Mouse (Mus musculus): ENCODE measurements around the gene Trpc3. TPM values are rescaled to one million over a fixed set of nuclear protein-coding genes. Genes with fewer than 3 reads are reported as not detected.
A peak's percentile ranks its signal among the peaks of the same experiment; 100 is the strongest.
"Not testable (repeated sequence)": the region's sequence is repeated elsewhere in the genome, so short reads cannot be mapped to it uniquely, and the experiment has no call there.

The Trpc3 gene
- polyA plus RNA-seq, 1 experiment = 0.87 TPM

DNA sequence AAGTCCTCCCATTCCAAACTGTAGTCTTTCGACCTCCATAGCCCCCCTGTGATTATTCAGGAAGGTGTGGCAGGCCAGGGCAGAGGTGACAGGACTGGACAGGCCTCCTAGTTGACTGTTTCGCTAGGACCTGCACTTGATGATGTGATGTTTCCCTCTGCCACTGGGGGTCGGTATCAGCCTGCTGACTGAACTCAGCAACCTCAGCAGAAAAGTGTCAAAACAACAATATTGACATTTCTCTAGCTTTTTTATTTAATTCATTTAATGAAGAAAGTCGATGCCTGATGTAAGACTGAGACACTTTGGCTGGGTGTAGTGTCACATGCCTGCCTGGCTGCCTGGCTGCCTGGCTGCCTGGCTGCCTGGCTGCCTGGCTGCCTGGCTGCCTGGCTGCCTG lies 54.5 kb downstream of the Trpc3 start:
- Histone ChIP-seq H3K4me1 (ENCODE audit: control insufficient read depth, insufficient read depth, insufficient read length, low read length) (no peaks in the 10 kb centered on the region), H3K27ac (replicated peaks; ENCODE audit: low read depth, low read length) (no peak overlapping the region), H3K4me3 (ENCODE audit: insufficient read depth, low read depth, low read length) (no peak overlapping the region)

DNA sequence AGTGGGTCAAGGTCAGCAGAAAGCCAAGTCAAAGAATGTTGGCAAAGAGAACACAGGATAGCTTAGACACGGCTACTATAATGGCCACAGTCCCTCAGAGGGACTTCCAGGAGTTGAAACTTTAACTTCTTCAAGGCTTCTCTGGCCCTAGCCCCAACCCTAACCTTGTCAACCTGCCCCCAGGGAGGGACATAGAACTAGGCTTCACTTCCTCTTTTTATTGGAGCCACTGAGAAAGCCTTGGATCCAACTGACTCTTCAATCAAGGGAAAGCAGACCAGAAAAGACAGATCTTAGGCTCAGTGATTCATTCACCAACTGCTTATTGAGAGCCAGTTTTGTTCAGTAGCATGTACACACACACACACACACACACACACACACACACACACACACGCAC lies 63.2 kb downstream of the Trpc3 start:
- H3K4me1 ChIP-seq (ENCODE audit: control insufficient read depth, insufficient read depth, insufficient read length, low read length) = no peaks in the 10 kb centered on the region
- H3K27ac ChIP-seq (replicated peaks; ENCODE audit: low read depth, low read length) = no peak overlapping the region

DNA sequence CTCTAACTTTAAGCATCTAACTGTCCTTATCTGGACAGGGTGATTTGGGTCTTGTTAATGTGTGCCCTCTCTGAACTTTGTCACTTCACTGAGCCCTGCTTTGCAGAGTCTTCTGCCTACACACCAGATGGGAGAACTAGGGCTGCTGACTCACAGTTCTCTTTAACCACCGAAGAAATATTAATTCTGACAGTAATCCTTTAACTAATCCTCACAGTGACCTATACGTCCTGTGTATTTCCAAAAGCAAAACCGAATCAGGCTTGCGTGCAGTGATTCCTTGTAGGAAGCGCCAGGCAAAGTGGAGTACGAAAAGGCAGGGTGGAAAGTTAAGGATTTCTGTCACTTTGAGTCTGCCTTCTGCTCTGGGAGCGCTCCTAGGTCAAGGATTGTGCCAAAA lies 71.8 kb downstream of the Trpc3 start:
- Histone ChIP-seq H3K27ac (replicated peaks; ENCODE audit: low read depth, low read length) (no peak overlapping the region), H3K4me3 (ENCODE audit: insufficient read depth, low read depth, low read length) (no peak overlapping the region)

More for the DNA sequence above, 63.2 kb downstream of the Trpc3 start:
- no peak overlapping the region for H3K4me3 ChIP-seq (ENCODE audit: insufficient read depth, low read depth, low read length)

DNA sequence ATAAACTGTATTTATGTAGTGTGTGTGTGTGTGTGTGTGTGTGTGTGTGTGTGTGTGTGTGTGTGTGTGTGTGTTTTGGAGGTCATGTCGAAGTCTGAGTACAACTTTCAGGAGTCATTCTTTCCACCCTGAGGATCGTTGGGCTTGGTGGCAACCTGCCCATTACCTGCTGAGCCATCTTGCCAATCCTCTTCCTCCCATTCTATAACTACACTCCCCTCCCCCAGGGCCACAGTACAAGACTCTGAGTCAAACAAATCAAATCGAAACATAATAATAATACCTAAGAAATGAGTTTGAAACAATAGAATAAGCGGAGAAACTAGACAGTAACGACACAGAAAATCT lies 76.1 kb downstream of the Trpc3 start:
- Histone ChIP-seq H3K4me3 (ENCODE audit: insufficient read depth, low read depth, low read length) (peak overlapping the region; percentile 82), H3K4me1 (ENCODE audit: control insufficient read depth, insufficient read depth, insufficient read length, low read length) (peaks cover 4% of the 10 kb centered on the region; the same call in 1 of the 2 replicates), H3K27ac (replicated peaks; ENCODE audit: low read depth, low read length) (no peak overlapping the region)

More for the DNA sequence above, 71.8 kb downstream of the Trpc3 start:
- peaks cover 4% of the 10 kb centered on the region; the same call in 1 of the 2 replicates for H3K4me1 ChIP-seq (ENCODE audit: control insufficient read depth, insufficient read depth, insufficient read length, low read length)

DNA sequence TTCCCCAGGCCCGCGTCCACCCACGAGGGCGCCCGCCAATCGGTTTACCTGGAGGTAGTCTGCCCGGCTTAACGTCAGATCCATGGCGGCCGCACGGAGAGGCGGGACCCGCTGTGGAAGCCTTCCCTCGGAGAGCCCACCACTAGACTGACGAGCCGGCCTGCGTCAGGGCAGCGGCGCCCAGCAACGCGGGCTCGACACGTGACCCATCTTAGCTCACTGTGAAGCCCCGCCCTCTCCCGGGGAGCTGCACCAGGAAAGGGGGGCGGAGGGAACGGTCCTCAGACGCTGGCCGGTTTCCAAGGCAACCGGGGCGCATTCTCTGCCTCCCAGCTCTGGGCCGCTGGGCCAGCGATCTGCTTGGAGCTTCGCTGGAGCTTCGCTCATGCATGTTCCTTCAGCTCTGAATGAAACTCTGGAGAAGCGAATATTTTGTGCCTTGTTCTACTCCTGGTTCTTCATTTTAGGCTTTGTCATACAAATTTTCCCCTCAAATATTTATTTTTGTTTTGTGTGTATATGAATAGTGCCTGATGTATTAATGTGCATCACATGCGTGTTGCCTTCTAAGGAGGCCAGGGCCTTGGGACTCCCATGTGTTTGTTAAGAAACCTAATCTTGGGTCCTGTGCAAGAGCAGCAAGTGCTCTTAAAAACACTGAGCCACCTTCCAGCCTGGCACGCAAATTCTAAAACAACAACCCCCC lies 76.6 kb downstream of the Trpc3 start, which contains the start of gene Bbs7:
Gene Bbs7 (minus strand): TSS at position 276 of the 706 bp plus-strand sequence.
- H3K4me1 ChIP-seq (ENCODE audit: control insufficient read depth, insufficient read depth, insufficient read length, low read length) = peaks cover 4% of the 10 kb centered on the region; the same call in 1 of the 2 replicates
- H3K4me3 ChIP-seq (ENCODE audit: insufficient read depth, low read depth, low read length) = peak within 1 kb of the TSS; percentile 82
- H3K27ac ChIP-seq (replicated peaks; ENCODE audit: low read depth, low read length) = peak within 1 kb of the TSS; percentile 20; the same call in 1 of the 2 replicates

DNA sequence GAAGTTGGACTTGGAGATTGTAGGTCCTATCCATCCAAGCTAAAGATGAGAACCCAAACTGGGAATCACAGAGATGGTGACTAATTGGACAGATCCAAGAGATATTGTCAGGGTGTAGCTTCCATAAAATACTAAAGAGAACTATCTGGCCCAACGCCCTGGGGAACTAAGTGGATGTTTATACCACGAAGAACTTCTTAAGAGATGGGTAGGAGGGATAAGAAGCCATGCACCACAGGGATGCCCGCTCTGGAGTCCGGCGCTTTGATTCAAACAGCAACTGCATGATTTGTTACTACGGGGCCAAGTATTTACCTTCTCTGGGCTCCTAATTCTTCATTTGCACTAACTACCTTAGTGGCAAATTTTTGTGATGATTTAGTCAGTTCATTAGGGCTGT lies 77.3 kb downstream of the Trpc3 start:
- Histone ChIP-seq H3K4me3 (ENCODE audit: insufficient read depth, low read depth, low read length) (peak overlapping the region; percentile 82), H3K27ac (replicated peaks; ENCODE audit: low read depth, low read length) (peak overlapping the region; percentile 20; the same call in 1 of the 2 replicates), H3K4me1 (ENCODE audit: control insufficient read depth, insufficient read depth, insufficient read length, low read length) (peaks cover 4% of the 10 kb centered on the region; the same call in 1 of the 2 replicates)

DNA sequence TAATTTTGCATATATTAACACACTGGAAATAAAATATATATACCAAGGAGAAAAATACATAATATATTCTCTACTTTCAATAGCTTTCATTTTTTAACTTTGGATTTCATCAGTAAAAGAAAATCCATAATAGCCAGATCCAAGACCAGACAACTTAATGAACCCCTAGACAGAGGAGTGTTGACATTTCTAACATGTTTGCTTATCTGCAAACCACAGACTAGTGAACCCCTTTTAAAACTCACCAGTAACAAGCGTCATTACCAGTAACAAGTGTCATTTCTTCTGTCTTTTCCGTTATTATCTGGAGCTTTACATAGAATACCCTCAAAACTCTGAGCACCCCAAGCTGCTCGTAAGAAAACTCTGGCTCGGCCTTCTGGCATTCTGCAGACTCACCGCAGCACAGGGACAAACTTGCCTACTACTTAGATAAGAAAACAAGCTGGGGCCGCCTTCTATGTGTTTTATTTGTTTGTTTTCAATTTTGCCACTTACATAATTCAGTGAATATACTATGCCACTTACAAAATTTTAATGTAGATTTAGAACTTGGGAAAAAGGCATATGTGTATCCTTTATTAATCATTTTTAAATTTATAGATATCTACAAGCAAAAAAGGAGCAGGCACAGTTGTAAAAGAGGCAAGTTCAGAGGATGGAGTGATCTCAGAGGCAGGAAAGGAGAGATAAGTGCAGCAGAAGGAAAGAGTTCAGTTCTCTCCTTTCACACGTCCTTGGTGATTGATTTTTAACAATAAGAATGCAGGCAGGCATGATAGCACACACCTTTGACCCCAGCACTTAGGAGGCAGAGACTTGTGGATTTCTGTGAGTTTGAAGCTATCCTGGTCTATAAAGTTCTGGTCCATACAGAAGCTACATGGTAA lies 83.8 kb downstream of the Trpc3 start:
- no peak overlapping the region for H3K4me3 ChIP-seq (ENCODE audit: insufficient read depth, low read depth, low read length)
- H3K4me1 ChIP-seq (ENCODE audit: control insufficient read depth, insufficient read depth, insufficient read length, low read length) = no peaks in the 10 kb centered on the region
- H3K27ac ChIP-seq (replicated peaks; ENCODE audit: low read depth, low read length) = no peak overlapping the region

DNA sequence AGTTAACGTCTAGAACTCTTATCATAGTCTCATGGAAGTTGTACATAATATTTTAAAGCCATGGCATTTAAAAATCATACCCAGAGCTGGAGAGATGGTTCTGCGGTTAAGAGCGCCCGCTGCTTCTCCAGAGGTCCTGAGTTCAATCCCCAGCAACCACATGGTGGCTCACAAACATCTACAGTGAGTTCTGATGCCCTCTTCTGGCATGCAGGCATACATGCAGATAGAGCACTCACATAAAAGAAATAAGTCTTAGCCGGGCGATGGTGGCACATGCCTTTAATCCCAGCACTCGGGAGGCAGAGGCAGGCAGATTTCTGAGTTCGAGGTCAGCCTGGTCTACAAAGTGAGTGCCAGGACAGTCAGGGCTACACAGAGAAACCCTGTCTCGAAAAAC lies 90.2 kb downstream of the Trpc3 start:
- H3K27ac ChIP-seq (replicated peaks; ENCODE audit: low read depth, low read length); H3K4me1 ChIP-seq (ENCODE audit: control insufficient read depth, insufficient read depth, insufficient read length, low read length); H3K4me3 ChIP-seq (ENCODE audit: insufficient read depth, low read depth, low read length): not testable (repeated sequence)

DNA sequence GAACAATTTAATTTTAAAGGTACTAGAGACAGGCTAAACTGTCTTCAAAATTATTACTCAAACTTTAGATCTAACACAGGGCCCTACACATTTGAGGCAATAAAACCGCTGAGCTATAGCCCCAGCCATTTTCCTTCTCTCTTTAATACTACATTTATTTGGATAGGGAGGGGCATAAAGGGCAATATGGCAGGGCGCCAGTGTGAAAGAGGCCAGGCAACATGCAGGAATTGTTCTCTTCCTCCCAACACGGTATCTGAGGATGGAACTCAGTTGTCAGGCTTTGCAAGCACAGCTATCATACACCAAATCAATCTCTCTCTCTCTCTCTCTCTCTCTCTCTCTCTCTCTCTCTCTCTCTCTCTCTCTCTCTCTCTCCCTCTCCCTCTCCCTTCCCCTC lies 91.2 kb downstream of the Trpc3 start:
- no peaks in the 10 kb centered on the region for H3K4me1 ChIP-seq (ENCODE audit: control insufficient read depth, insufficient read depth, insufficient read length, low read length)
- H3K27ac ChIP-seq (replicated peaks; ENCODE audit: low read depth, low read length) = no peak overlapping the region
- H3K4me3 ChIP-seq (ENCODE audit: insufficient read depth, low read depth, low read length) = no peak overlapping the region

DNA sequence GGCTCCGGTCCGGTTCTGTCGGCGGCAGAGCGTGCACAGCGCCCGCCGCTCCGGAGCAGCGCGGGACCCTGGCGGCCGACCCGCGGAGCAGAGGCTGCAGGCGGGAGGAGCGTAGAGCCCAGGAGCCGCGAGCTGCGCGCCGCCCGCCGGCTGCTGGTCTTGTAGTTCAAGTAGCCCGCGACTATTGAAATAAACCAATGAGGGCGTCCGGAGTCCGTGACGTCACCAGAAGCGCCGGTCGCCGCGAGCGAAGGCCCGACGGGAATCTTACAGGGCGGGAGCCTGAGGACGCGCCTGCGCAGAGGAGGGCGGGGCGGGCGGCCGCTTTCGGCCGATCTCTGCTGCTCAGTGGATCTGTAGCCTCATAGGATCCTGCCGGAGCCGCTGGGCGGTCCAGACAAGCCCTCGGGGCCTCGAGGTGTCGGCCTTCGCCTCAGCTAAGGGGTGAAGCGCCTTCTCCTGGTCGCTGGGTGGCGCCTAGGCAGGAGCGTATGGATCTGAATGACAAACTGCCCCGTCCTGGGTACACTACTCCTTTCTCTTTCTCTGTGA lies 118.1 kb downstream of the Trpc3 start, which contains the start of gene Ccna2:
Gene Ccna2 (minus strand): TSS at position 324 of the 552 bp plus-strand sequence.
- H3K27ac ChIP-seq (replicated peaks; ENCODE audit: low read depth, low read length) = no peak within 1 kb of the TSS

DNA sequence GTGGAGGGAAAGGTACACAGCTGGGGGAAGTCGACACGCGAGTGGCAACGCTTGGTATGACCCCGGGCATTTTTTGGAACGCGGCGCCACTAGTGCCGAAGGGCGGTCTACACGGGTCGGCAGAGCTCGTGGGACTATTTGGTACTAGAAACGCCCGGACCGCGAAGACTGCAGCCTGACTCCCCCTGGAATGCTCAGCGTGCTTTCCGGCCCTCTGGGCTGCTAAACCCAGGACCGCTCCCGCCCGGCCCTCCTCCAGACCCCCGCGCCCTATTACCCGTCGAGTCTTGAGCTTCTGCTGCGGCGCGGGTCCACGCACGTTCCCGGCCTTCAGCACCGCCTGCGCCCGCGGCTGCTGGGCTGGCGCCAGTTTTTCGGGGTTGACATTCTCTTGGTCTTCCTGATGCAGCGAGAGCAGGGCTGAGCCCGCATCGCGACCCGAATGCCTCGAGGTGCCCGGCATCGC lies 118.6 kb downstream of the Trpc3 start:
- Histone ChIP-seq H3K4me1 (ENCODE audit: control insufficient read depth, insufficient read depth, insufficient read length, low read length) (peaks cover 3% of the 10 kb centered on the region; the same call in 1 of the 2 replicates), H3K27ac (replicated peaks; ENCODE audit: low read depth, low read length) (no peak overlapping the region), H3K4me3 (ENCODE audit: insufficient read depth, low read depth, low read length) (peak overlapping the region; percentile 54)

More for the DNA sequence above, 118.1 kb downstream of the Trpc3 start, which contains the start of gene Ccna2:
- peak within 1 kb of the TSS; percentile 54 for H3K4me3 ChIP-seq (ENCODE audit: insufficient read depth, low read depth, low read length)
- H3K4me1 ChIP-seq (ENCODE audit: control insufficient read depth, insufficient read depth, insufficient read length, low read length) = peaks cover 3% of the 10 kb centered on the region; the same call in 1 of the 2 replicates

Other genes starting within 250 kb of the Trpc3 start
- 448 and 597 TPM in 2 replicates for gene Anxa5, start 214.3 kb downstream of the Trpc3 start, polyA plus RNA-seq (2012; ENCODE audit: insufficient read depth, insufficient read length, missing spikeins)
- gene 1810062G17Rik, start 214.2 kb downstream of the Trpc3 start, polyA plus RNA-seq (2012; ENCODE audit: insufficient read depth, insufficient read length, missing spikeins) = 2.1 and 3.8 TPM in 2 replicates
- not detected in 2 replicates for gene Gm11549, start 168.4 kb downstream of the Trpc3 start, polyA plus RNA-seq (2012; ENCODE audit: insufficient read depth, insufficient read length, missing spikeins)
- 27.0 and 31.0 TPM in 2 replicates for gene Exosc9, start 137.6 kb downstream of the Trpc3 start, polyA plus RNA-seq (2012; ENCODE audit: insufficient read depth, insufficient read length, missing spikeins)
- gene Ccna2, start 118.0 kb downstream of the Trpc3 start, polyA plus RNA-seq (2012; ENCODE audit: insufficient read depth, insufficient read length, missing spikeins) = 0.79 TPM in 1 of 2 replicates, not detected in the other
- 2.6 and 3.8 TPM in 2 replicates for gene Bbs7, start 76.7 kb downstream of the Trpc3 start, polyA plus RNA-seq (2012; ENCODE audit: insufficient read depth, insufficient read length, missing spikeins)
- gene 4932438A13Rik, start 172.9 kb upstream of the Trpc3 start, polyA plus RNA-seq (2012; ENCODE audit: insufficient read depth, insufficient read length, missing spikeins) = 10.8 and 12.0 TPM in 2 replicates